Mouse (Mus musculus): ENCODE data around the gene Bckdhb. TPM values are rescaled to one million over a fixed set of nuclear protein-coding genes. Genes with fewer than 3 reads are reported as not detected.
"Not testable (repeated sequence)": the region's sequence is repeated elsewhere in the genome, so short reads cannot be mapped to it uniquely, and the experiment has no call there.

Gene Bckdhb
- polyA plus RNA-seq, 1 experiment from 2014 or later = 34.2 TPM

GRCm38 (mm10) chr9:83967439-83968050 lies 42.6 kb downstream of the Bckdhb start:
- H3K4me2 ChIP-seq (replicated peaks) = no peak overlapping the region
- H3K4me3 ChIP-seq = no peak overlapping the region
- H3K27me3 ChIP-seq = no peaks in the 10 kb centered on the region
- ATAC-seq (replicated peaks) = no peak
- peaks cover 3% of the 10 kb centered on the region for H3K4me1 ChIP-seq
- 93% methylated on average over 9 of the region's 9 CpGs for WGBS
- no peak overlapping the region for H3K27ac ChIP-seq (replicated peaks)
- H3K9me3 ChIP-seq = no peaks in the 10 kb centered on the region
- no peaks in the 10 kb centered on the region for H3K36me3 ChIP-seq
- no peak overlapping the region for H3K9ac ChIP-seq (replicated peaks)

- H3K9ac ChIP-seq (replicated peaks) = no peak overlapping the region
- no peaks in the 10 kb centered on the region for H3K36me3 ChIP-seq
- no peaks in the 10 kb centered on the region for H3K9me3 ChIP-seq
- H3K4me2 ChIP-seq (replicated peaks) = no peak overlapping the region
- 80% methylated on average over 7 of the region's 7 CpGs for WGBS
- ATAC-seq (replicated peaks) = no peak
- H3K4me1 ChIP-seq = no peaks in the 10 kb centered on the region
- H3K27ac ChIP-seq (replicated peaks) = no peak overlapping the region
- H3K4me3 ChIP-seq = no peak overlapping the region
- no peaks in the 10 kb centered on the region for H3K27me3 ChIP-seq
These were observed 44.4 kb downstream of the Bckdhb start for GRCm38 (mm10) chr9:83969326-83969725.

GRCm38 (mm10) chr9:83973467-83973866 lies 48.5 kb downstream of the Bckdhb start:
- Histone ChIP-seq H3K9me3 (no peaks in the 10 kb centered on the region), H3K9ac (replicated peaks) (no peak overlapping the region), H3K27ac (replicated peaks) (no peak overlapping the region), H3K4me3 (no peak overlapping the region), H3K4me1 (no peaks in the 10 kb centered on the region), H3K36me3 (no peaks in the 10 kb centered on the region), H3K27me3 (no peaks in the 10 kb centered on the region), H3K4me2 (replicated peaks) (no peak overlapping the region)
- ATAC-seq (replicated peaks) = no peak
- 87% methylated on average over 2 of the region's 2 CpGs for WGBS

- 94% methylated on average over 2 of the region's 2 CpGs for WGBS
- Histone ChIP-seq H3K27ac (replicated peaks) (no peak overlapping the region), H3K36me3 (no peaks in the 10 kb centered on the region), H3K9ac (replicated peaks) (no peak overlapping the region), H3K4me3 (no peak overlapping the region), H3K4me1 (no peaks in the 10 kb centered on the region), H3K4me2 (replicated peaks) (no peak overlapping the region), H3K9me3 (no peaks in the 10 kb centered on the region), H3K27me3 (no peaks in the 10 kb centered on the region)
- no peak for ATAC-seq (replicated peaks)
These were observed 50.9 kb downstream of the Bckdhb start for GRCm38 (mm10) chr9:83975811-83976210.

- no peak for ATAC-seq (replicated peaks)
- 85% methylated on average over 7 of the region's 7 CpGs for WGBS
- H3K9ac ChIP-seq (replicated peaks) = no peak overlapping the region
These were observed 56.3 kb downstream of the Bckdhb start for GRCm38 (mm10) chr9:83981234-83981633.

GRCm38 (mm10) chr9:84008961-84009360 lies 84.0 kb downstream of the Bckdhb start:
- Histone ChIP-seq H3K4me3 (no peak overlapping the region), H3K9me3 (no peaks in the 10 kb centered on the region), H3K36me3 (no peaks in the 10 kb centered on the region), H3K27ac (replicated peaks) (no peak overlapping the region), H3K4me2 (replicated peaks) (no peak overlapping the region), H3K4me1 (no peaks in the 10 kb centered on the region), H3K9ac (replicated peaks) (no peak overlapping the region), H3K27me3 (no peaks in the 10 kb centered on the region)
- WGBS = 33% methylated on average over 2 of the region's 2 CpGs
- no peak for ATAC-seq (replicated peaks)

More at GRCm38 (mm10) chr9:83981234-83981633, 56.3 kb downstream of the Bckdhb start:
- Histone ChIP-seq H3K36me3 (no peaks in the 10 kb centered on the region), H3K27ac (replicated peaks) (no peak overlapping the region), H3K27me3 (no peaks in the 10 kb centered on the region), H3K4me3 (no peak overlapping the region), H3K4me1 (no peaks in the 10 kb centered on the region), H3K4me2 (replicated peaks) (no peak overlapping the region), H3K9me3 (no peaks in the 10 kb centered on the region)

GRCm38 (mm10) chr9:84011146-84011545 lies 86.2 kb downstream of the Bckdhb start:
- H3K4me2 ChIP-seq (replicated peaks) = no peak overlapping the region
- ATAC-seq (replicated peaks) = no peak
- no peaks in the 10 kb centered on the region for H3K4me1 ChIP-seq

GRCm38 (mm10) chr9:84018141-84018540 lies 93.2 kb downstream of the Bckdhb start:
- H3K9ac ChIP-seq (replicated peaks); ATAC-seq (replicated peaks); H3K9me3 ChIP-seq; H3K36me3 ChIP-seq; H3K27ac ChIP-seq (replicated peaks); H3K4me2 ChIP-seq (replicated peaks); H3K4me1 ChIP-seq; H3K4me3 ChIP-seq; H3K27me3 ChIP-seq: not testable (repeated sequence)
- 94% methylated on average over 8 of the region's 8 CpGs for WGBS

More at GRCm38 (mm10) chr9:84011146-84011545, 86.2 kb downstream of the Bckdhb start:
- H3K36me3 ChIP-seq = no peaks in the 10 kb centered on the region
- H3K9me3 ChIP-seq = no peaks in the 10 kb centered on the region
- H3K27me3 ChIP-seq = no peaks in the 10 kb centered on the region
- H3K9ac ChIP-seq (replicated peaks) = no peak overlapping the region
- H3K27ac ChIP-seq (replicated peaks) = no peak overlapping the region
- no peak overlapping the region for H3K4me3 ChIP-seq

GRCm38 (mm10) chr9:84019627-84020026 lies 94.7 kb downstream of the Bckdhb start:
- H3K4me2 ChIP-seq (replicated peaks) = no peak overlapping the region
- ATAC-seq (replicated peaks) = peak; percentile 79
- H3K4me3 ChIP-seq = no peak overlapping the region
- H3K36me3 ChIP-seq = no peaks in the 10 kb centered on the region
- no peak overlapping the region for H3K9ac ChIP-seq (replicated peaks)
- H3K9me3 ChIP-seq = no peaks in the 10 kb centered on the region
- no peak overlapping the region for H3K27ac ChIP-seq (replicated peaks)
- 64% methylated on average over 2 of the region's 2 CpGs for WGBS
- no peaks in the 10 kb centered on the region for H3K27me3 ChIP-seq
- H3K4me1 ChIP-seq = no peaks in the 10 kb centered on the region

GRCm38 (mm10) chr9:84021189-84021588 lies 96.2 kb downstream of the Bckdhb start:
- Histone ChIP-seq H3K36me3 (no peaks in the 10 kb centered on the region), H3K9ac (replicated peaks) (no peak overlapping the region), H3K4me2 (replicated peaks) (no peak overlapping the region), H3K27me3 (no peaks in the 10 kb centered on the region), H3K9me3 (no peaks in the 10 kb centered on the region), H3K27ac (replicated peaks) (no peak overlapping the region), H3K4me1 (no peaks in the 10 kb centered on the region), H3K4me3 (no peak overlapping the region)
- 89% methylated on average over 6 of the region's 6 CpGs for WGBS
- ATAC-seq (replicated peaks) = no peak

- no peaks in the 10 kb centered on the region for H3K27me3 ChIP-seq
- H3K9me3 ChIP-seq = no peaks in the 10 kb centered on the region
- no peak overlapping the region for H3K4me3 ChIP-seq
- no peaks in the 10 kb centered on the region for H3K36me3 ChIP-seq
- ATAC-seq (replicated peaks) = no peak
- no peak overlapping the region for H3K9ac ChIP-seq (replicated peaks)
- H3K27ac ChIP-seq (replicated peaks) = no peak overlapping the region
- 95% methylated on average over 2 of the region's 2 CpGs for WGBS
- no peak overlapping the region for H3K4me2 ChIP-seq (replicated peaks)
- H3K4me1 ChIP-seq = peaks cover 9% of the 10 kb centered on the region
These were observed 103.2 kb downstream of the Bckdhb start for GRCm38 (mm10) chr9:84028120-84028519.

- Histone ChIP-seq H3K9me3 (no peaks in the 10 kb centered on the region), H3K27me3 (no peaks in the 10 kb centered on the region), H3K9ac (replicated peaks) (no peak overlapping the region), H3K4me1 (peaks cover 19% of the 10 kb centered on the region), H3K4me3 (no peak overlapping the region), H3K4me2 (replicated peaks) (no peak overlapping the region), H3K27ac (replicated peaks) (no peak overlapping the region), H3K36me3 (no peaks in the 10 kb centered on the region)
- ATAC-seq (replicated peaks) = no peak
- 72% methylated on average over 6 of the region's 6 CpGs for WGBS
These were observed 105.8 kb downstream of the Bckdhb start for GRCm38 (mm10) chr9:84030691-84031290.

GRCm38 (mm10) chr9:84031406-84031805 lies 106.5 kb downstream of the Bckdhb start:
- 83% methylated on average over 6 of the region's 6 CpGs for WGBS
- H3K4me2 ChIP-seq (replicated peaks) = no peak overlapping the region
- no peak for ATAC-seq (replicated peaks)
- H3K27me3 ChIP-seq = no peaks in the 10 kb centered on the region
- peaks cover 19% of the 10 kb centered on the region for H3K4me1 ChIP-seq
- H3K36me3 ChIP-seq = no peaks in the 10 kb centered on the region
- H3K4me3 ChIP-seq = no peak overlapping the region
- H3K27ac ChIP-seq (replicated peaks) = no peak overlapping the region
- no peak overlapping the region for H3K9ac ChIP-seq (replicated peaks)
- H3K9me3 ChIP-seq = no peaks in the 10 kb centered on the region

Data from forebrain, embryonic 15.5 days (tissue).